Mouse (Mus musculus) 3T3-L1 (cell line): ENCODE measurements at regions not wholly inside any gene's neighbourhood (a gene's known extent, or its start where the extent isn't known, plus 50 kb on each side); places are given as distances from the start of the nearest gene placed in this dataset.
A peak's percentile ranks its signal among the peaks of the same experiment; 100 is the strongest.

Experiments used
- DNase-seq: peaks from one replicate; pipeline ENCODE4 v3.0.0-alpha.2; 2015; ENCODE audit warnings: low read depth, low spot score

GRCm38 (mm10) chrX:11567827-11568226 lies 240.2 kb downstream of the H2al1j start:
- DNase-seq = no peak

- DNase-seq = no peak
Measured at GRCm38 (mm10) chrX:11568262-11568661, 240.6 kb downstream of the H2al1j start.

- DNase-seq = no peak
Measured at GRCm38 (mm10) chrX:11574354-11574753, 246.7 kb downstream of the H2al1j start.

- no peak for DNase-seq
Measured at GRCm38 (mm10) chrX:11575571-11575970, 247.9 kb downstream of the H2al1j start.

GRCm38 (mm10) chrX:11576287-11576686 lies 248.7 kb downstream of the H2al1j start:
- DNase-seq = no peak

- peak; percentile 46 for DNase-seq
Measured at GRCm38 (mm10) chrX:11577294-11577693, 249.7 kb downstream of the H2al1j start.

GRCm38 (mm10) chrX:11585353-11585752 lies 257.7 kb downstream of the H2al1j start:
- DNase-seq = no peak

GRCm38 (mm10) chrX:11591391-11592187 lies 264.0 kb downstream of the H2al1j start:
- peak; percentile 61 for DNase-seq

- no peak for DNase-seq
Measured at GRCm38 (mm10) chrX:11594542-11594941, 266.9 kb downstream of the H2al1j start.

- DNase-seq = no peak
Measured at GRCm38 (mm10) chrX:11597548-11597947, 269.9 kb downstream of the H2al1j start.

GRCm38 (mm10) chrX:11614237-11614636 lies 286.6 kb downstream of the H2al1j start:
- no peak for DNase-seq

- DNase-seq = peak; percentile 72
Measured at GRCm38 (mm10) chrX:11621045-11621763, 293.6 kb downstream of the H2al1j start.

- no peak for DNase-seq
Measured at GRCm38 (mm10) chrX:11626274-11626878, 298.8 kb downstream of the H2al1j start.

GRCm38 (mm10) chrX:11629362-11629761 lies 301.7 kb downstream of the H2al1j start:
- DNase-seq = no peak

- DNase-seq = peak; percentile 70
Measured at GRCm38 (mm10) chrX:11629906-11630305, 302.3 kb downstream of the H2al1j start.

GRCm38 (mm10) chrX:11631186-11631913 lies 303.7 kb downstream of the H2al1j start:
- DNase-seq = no peak

- no peak for DNase-seq
Measured at GRCm38 (mm10) chrX:11632011-11632410, 304.4 kb downstream of the H2al1j start.

- DNase-seq = peak; percentile 42
Measured at GRCm38 (mm10) chrX:11633823-11634222, 306.2 kb downstream of the H2al1j start.

GRCm38 (mm10) chrX:11644484-11644883 lies 316.9 kb downstream of the H2al1j start:
- peak; percentile 44 for DNase-seq

- DNase-seq = no peak
Measured at GRCm38 (mm10) chrX:11646681-11647526, 319.3 kb downstream of the H2al1j start.

- DNase-seq = no peak
Measured at GRCm38 (mm10) chrX:11647527-11647836, 319.9 kb downstream of the H2al1j start.
